Mouse (Mus musculus): Measurements from ENCODE around the gene Lhpp. TPM values are rescaled to one million over a fixed set of nuclear protein-coding genes. Genes with fewer than 3 reads are reported as not detected.

Gene Lhpp
- polyA plus RNA-seq, 1 experiment, result 26.7 TPM

DNA sequence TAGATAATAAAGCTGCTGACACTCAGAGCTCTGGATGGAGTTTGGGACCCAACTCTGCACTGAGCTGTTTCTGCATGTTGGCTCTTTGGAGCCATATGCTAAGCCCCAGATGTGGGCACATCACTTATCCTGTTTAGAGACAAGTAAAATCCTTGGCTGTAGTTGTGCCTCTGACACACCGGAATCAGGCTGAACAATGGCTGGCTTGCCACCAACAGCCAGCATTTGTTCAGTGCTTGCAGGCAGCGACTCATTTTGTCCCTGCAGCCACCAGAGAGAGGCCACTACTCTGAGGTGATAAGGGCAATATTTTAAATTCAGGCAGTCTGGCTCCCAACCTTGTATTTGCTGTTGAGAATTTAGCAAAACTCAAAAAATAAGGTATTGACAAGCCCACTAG, 58.2 kb downstream of the Lhpp start:
- 22% methylated on average over 2 of the region's 2 CpGs for WGBS
- TF ChIP-seq POLR2A (IDR thresholded peaks at IDR 0.05; ENCODE audit: borderline replicate concordance, insufficient read depth, low read length) (no peak), CTCF (IDR thresholded peaks at IDR 0.05; ENCODE audit: borderline replicate concordance, insufficient read depth, low read depth, low read length) (no peak)
- Histone ChIP-seq H3K4me3 (replicated peaks; ENCODE audit: insufficient read depth, low read depth, low read length) (no peak overlapping the region), H3K27me3 (ENCODE audit: control insufficient read depth, insufficient read depth, low read length) (no peaks in the 10 kb centered on the region), H3K4me1 (ENCODE audit: control insufficient read depth, insufficient read depth, low read length) (peaks cover 22% of the 10 kb centered on the region), H3K27ac (ENCODE audit: insufficient read depth, low read length) (no peak overlapping the region)
- DNase-seq, result no peak

DNA sequence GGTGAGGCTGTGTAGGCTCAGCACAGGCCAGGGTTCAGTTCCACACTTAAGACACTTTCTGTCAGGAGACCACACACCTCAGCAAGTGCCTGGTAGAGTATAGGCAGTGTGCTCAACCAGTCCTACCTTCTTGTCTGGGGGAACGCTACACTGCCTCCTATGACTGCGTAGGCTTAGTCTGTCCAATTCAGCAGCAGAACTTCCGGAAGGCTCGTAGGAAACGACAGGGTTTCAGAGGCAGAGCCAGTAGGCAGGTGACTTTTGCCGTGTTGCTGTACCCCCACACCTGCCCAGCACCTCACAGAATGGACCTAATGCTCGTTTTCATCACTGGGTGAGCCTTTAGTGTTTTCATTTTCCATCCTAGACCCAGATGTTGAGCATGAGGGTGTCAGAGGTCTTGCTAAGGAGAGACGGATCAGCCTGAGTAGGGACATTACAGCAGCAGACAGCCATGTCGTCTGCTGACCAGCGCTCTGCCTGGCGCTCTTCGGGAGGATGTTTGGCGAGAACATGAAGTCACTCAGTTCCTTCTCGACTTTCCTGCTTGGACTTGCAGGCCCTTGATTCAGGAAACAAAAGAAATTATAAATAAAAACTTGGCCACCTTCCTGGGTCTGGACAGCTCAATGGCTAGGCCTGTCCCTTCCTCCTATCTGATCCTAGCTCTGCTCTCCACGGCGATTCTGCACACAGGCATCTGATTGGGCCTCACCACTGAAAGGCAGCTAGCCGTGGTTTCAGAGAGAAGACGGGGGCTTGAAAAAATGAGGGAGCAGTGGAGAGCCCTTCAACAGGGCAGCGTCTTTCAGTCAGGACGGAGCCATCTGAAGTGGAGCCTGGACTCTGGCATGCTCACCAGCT, 59.8 kb downstream of the Lhpp start:
- no peak for DNase-seq
- TF ChIP-seq CTCF (IDR thresholded peaks at IDR 0.05; ENCODE audit: borderline replicate concordance, insufficient read depth, low read depth, low read length) (no peak), POLR2A (IDR thresholded peaks at IDR 0.05; ENCODE audit: borderline replicate concordance, insufficient read depth, low read length) (no peak)
- no peak overlapping the region for H3K27ac ChIP-seq (ENCODE audit: insufficient read depth, low read length)
- no peaks in the 10 kb centered on the region for H3K27me3 ChIP-seq (ENCODE audit: control insufficient read depth, insufficient read depth, low read length)
- H3K4me1 ChIP-seq (ENCODE audit: control insufficient read depth, insufficient read depth, low read length), result peaks cover 31% of the 10 kb centered on the region
- no peak overlapping the region for H3K4me3 ChIP-seq (replicated peaks; ENCODE audit: insufficient read depth, low read depth, low read length)
- 92% methylated on average over 20 of the region's 20 CpGs for WGBS

DNA sequence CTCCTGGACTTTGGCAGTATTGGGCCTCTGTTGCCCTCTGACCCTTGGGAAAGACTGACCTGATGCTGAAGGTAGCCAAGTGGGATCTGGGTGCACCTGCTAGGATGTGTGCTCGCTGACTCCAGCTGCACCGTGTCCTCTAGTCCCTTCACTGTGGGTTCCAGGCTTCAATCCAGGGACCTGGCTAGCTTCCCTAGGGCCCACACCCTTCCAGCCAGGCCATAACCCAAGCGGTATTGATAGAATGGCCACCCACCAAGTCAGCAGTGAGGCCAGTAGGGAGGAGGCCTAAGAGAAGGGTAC, 60.4 kb downstream of the Lhpp start:
- H3K4me3 ChIP-seq (replicated peaks; ENCODE audit: insufficient read depth, low read depth, low read length), result no peak overlapping the region
- WGBS, result 50% methylated on average over 3 of the region's 3 CpGs
- H3K4me1 ChIP-seq (ENCODE audit: control insufficient read depth, insufficient read depth, low read length), result peaks cover 31% of the 10 kb centered on the region
- no peak overlapping the region for H3K27ac ChIP-seq (ENCODE audit: insufficient read depth, low read length)
- peak in 1 of 2 experiments; percentile 36 for DNase-seq
- TF ChIP-seq POLR2A (IDR thresholded peaks at IDR 0.05; ENCODE audit: borderline replicate concordance, insufficient read depth, low read length), result no peak
- TF ChIP-seq CTCF (IDR thresholded peaks at IDR 0.05; ENCODE audit: borderline replicate concordance, insufficient read depth, low read depth, low read length), result no peak
- no peaks in the 10 kb centered on the region for H3K27me3 ChIP-seq (ENCODE audit: control insufficient read depth, insufficient read depth, low read length)

DNA sequence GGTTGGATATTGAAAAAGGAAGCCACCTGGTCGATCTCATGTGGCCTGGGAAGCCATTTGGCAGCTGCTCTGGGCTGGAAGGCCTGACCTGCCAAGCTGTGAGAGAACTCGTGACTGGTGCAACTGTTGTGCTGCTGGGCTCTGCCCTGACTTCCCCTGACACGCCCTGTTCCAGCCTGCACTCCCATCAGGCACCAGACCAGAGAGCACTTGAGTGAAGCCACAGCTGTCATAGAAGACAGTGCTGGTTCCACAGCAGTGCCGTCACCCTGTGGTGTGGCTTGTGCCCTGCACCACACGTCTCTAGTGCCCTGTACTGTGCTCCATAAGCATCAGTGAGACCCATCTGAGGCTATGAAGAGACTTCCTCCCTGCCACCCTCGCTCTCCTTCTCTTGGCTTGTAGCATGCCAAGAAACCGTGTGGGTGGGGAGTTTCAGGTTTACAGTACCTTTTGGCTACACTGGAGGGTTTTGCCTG, 62.1 kb downstream of the Lhpp start:
- TF ChIP-seq CTCF (IDR thresholded peaks at IDR 0.05; ENCODE audit: borderline replicate concordance, insufficient read depth, low read depth, low read length) (no peak), POLR2A (IDR thresholded peaks at IDR 0.05; ENCODE audit: borderline replicate concordance, insufficient read depth, low read length) (no peak)
- WGBS, result 21% methylated on average over 7 of the region's 7 CpGs
- H3K4me1 ChIP-seq (ENCODE audit: control insufficient read depth, insufficient read depth, low read length), result peaks cover 35% of the 10 kb centered on the region
- H3K27me3 ChIP-seq (ENCODE audit: control insufficient read depth, insufficient read depth, low read length), result no peaks in the 10 kb centered on the region
- H3K4me3 ChIP-seq (replicated peaks; ENCODE audit: insufficient read depth, low read depth, low read length), result no peak overlapping the region
- H3K27ac ChIP-seq (ENCODE audit: insufficient read depth, low read length), result no peak overlapping the region
- DNase-seq, result peak; percentile 47 to 70

DNA sequence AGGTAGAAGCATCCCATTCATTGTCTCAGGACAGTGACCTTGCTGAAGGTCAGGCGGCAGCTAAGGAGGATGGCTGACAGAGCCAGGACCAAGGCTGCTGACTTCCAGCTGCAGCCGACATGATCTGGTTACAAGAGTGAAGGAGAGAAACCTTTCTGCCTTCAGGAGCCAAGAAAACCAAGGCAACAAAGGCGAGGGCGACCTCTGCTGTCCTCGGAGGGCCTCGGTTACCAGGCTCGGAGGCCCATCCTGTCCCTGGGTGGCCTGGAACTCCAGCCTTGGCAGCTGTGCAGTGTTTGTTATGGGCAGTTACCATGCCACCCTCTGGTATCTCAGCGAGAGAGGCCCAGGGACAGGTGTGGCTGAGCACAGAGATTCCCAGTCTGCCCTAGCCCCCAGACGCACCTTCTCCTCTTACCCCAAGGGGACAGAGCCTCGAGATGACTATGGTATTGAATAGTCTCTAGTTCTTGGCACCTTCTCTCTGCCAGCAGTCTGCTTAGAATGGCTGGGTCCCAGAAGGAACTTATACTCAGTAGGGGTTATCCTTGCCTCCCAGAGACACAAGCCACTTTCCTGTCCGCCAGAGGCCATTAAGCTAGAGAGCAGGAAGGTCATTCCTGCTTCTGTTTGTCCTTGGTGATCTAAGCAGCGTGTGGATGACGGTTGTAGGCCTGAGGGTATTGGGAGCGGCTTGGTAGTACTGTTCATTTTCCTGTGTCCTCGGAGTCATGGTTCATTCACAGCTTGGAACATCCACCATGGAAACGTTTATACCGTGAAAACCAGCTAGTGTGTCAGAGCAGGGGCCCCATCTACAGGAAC, 63.7 kb downstream of the Lhpp start:
- H3K27me3 ChIP-seq (ENCODE audit: control insufficient read depth, insufficient read depth, low read length), result no peaks in the 10 kb centered on the region
- WGBS, result 54% methylated on average over 17 of the region's 17 CpGs
- peaks cover 50% of the 10 kb centered on the region for H3K4me1 ChIP-seq (ENCODE audit: control insufficient read depth, insufficient read depth, low read length)
- no peak overlapping the region for H3K27ac ChIP-seq (ENCODE audit: insufficient read depth, low read length)
- TF ChIP-seq CTCF (IDR thresholded peaks at IDR 0.05; ENCODE audit: borderline replicate concordance, insufficient read depth, low read depth, low read length), result no peak; the same call in 1 of the 2 replicates
- TF ChIP-seq POLR2A (IDR thresholded peaks at IDR 0.05; ENCODE audit: borderline replicate concordance, insufficient read depth, low read length), result no peak
- DNase-seq, result peak; percentile 46 to 52
- H3K4me3 ChIP-seq (replicated peaks; ENCODE audit: insufficient read depth, low read depth, low read length), result no peak overlapping the region

DNA sequence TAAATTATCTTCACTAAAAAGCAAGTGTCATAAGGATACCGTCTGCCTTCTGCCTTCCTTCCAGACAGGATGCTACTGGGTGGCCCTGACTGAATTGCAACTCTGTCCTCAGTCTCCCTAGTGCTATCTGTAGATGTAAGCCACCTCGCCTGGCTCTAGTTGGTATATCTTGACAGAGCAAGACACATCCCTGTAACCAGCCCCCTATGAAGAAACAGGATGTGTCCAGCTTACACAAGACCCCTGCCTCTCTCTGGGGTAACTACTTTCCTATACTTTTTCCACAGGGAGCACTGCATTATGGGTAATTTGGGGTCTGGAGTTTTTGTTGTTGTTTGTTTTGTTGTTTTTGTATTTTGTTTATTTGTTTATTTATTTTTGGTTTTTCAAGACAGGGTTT, 65.5 kb downstream of the Lhpp start:
- Histone ChIP-seq H3K4me1 (ENCODE audit: control insufficient read depth, insufficient read depth, low read length) (peaks cover 65% of the 10 kb centered on the region), H3K27ac (ENCODE audit: insufficient read depth, low read length) (no peak overlapping the region), H3K4me3 (replicated peaks; ENCODE audit: insufficient read depth, low read depth, low read length) (no peak overlapping the region), H3K27me3 (ENCODE audit: control insufficient read depth, insufficient read depth, low read length) (no peaks in the 10 kb centered on the region)
- no peak for DNase-seq
- TF ChIP-seq CTCF (IDR thresholded peaks at IDR 0.05; ENCODE audit: borderline replicate concordance, insufficient read depth, low read depth, low read length), result no peak
- no peak for TF ChIP-seq POLR2A (IDR thresholded peaks at IDR 0.05; ENCODE audit: borderline replicate concordance, insufficient read depth, low read length)
- 95% methylated on average over 2 of the region's 2 CpGs for WGBS

DNA sequence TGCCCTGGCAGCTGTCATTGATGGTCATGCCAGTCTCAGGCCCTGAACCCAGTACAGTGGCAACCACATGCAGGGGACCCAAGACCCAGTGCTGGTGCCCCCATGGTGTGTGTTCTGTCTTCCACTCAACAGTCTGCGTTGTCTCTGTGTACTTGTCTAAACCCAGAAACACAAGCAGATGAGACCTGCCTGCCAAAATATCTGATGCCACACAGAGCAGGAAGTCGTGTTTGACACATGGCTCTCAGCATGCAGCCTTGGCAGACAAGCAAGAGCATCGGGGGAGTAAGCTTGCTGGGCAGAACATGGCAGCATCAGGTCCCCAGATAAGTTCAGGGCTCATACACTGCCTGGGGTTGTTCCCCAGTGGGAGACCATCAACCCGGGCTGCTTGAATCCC, 68.7 kb downstream of the Lhpp start:
- 2% methylated on average over 4 of the region's 4 CpGs for WGBS

More for the DNA sequence above, 68.7 kb downstream of the Lhpp start:
- TF ChIP-seq CTCF (IDR thresholded peaks at IDR 0.05; ENCODE audit: borderline replicate concordance, insufficient read depth, low read depth, low read length) (no peak), POLR2A (IDR thresholded peaks at IDR 0.05; ENCODE audit: borderline replicate concordance, insufficient read depth, low read length) (peak; percentile 37; the same call in 1 of the 2 replicates)
- Histone ChIP-seq H3K4me1 (ENCODE audit: control insufficient read depth, insufficient read depth, low read length) (peaks cover 70% of the 10 kb centered on the region), H3K27me3 (ENCODE audit: control insufficient read depth, insufficient read depth, low read length) (no peaks in the 10 kb centered on the region), H3K4me3 (replicated peaks; ENCODE audit: insufficient read depth, low read depth, low read length) (no peak overlapping the region), H3K27ac (ENCODE audit: insufficient read depth, low read length) (peak overlapping the region; percentile 98)
- peak; percentile 94 to 97 for DNase-seq
